Mouse (Mus musculus) MEL (cell line): ENCODE data around the gene Supt16. TPM values are rescaled to one million over a fixed set of nuclear protein-coding genes. Genes with fewer than 3 reads are reported as not detected.
A peak's percentile ranks its signal among the peaks of the same experiment; 100 is the strongest.

Experiments used
- DNase-seq: peaks from one replicate; pipeline ENCODE4 v3.0.0; 2011; ENCODE audit warnings: low read depth, low spot score
- H3K27ac ChIP-seq: 2 replicates; pipeline ENCODE4 v1.5.1; 2012; ENCODE audit warnings: low read depth, mild to moderate bottlenecking, control low read depth, low read length, moderate library complexity; ENCODE audit not compliant: control insufficient read depth
- H3K27me3 ChIP-seq, 2 experiments: fragments of 150-350 bp in 1 of 2; sonication (generic) in 1 of 2; 2 replicates each; pipeline ENCODE4 v1.6.1; 2012; ENCODE audit warnings: low read length in 2 of 2, mild to moderate bottlenecking in 2 of 2, improper control_type of control experiment in 1 of 2, moderate library complexity in 1 of 2; ENCODE audit not compliant: insufficient read depth in 2 of 2, control insufficient read depth in 1 of 2
- H3K36me3 ChIP-seq, 2 experiments: 2 replicates each; pipeline ENCODE4 v1.6.1; 2012 to 2014; ENCODE audit warnings: low read length in 2 of 2, improper control_type of control experiment in 1 of 2, inconsistent platforms in 1 of 2, mild to moderate bottlenecking in 1 of 2; ENCODE audit not compliant: insufficient read depth in 2 of 2, control insufficient read depth in 1 of 2
- H3K4me1 ChIP-seq, 2 experiments: fragments of 150-350 bp in 1 of 2; sonication (generic) in 1 of 2; 2 replicates each; pipeline ENCODE4 v1.6.1; 2012; ENCODE audit warnings: low read length in 2 of 2, improper control_type of control experiment in 1 of 2, mild to moderate bottlenecking in 1 of 2; ENCODE audit not compliant: insufficient read depth in 2 of 2, control insufficient read depth in 1 of 2
- H3K4me3 ChIP-seq, 2 experiments: fragments of 150-350 bp in 1 of 2; sonication (generic) in 1 of 2; 2 replicates each; pipeline ENCODE4 v1.5.1; 2012; ENCODE audit warnings: low read depth in 2 of 2, low read length in 2 of 2, mild to moderate bottlenecking in 2 of 2, moderate library complexity in 2 of 2, control low read depth in 1 of 2, improper control_type of control experiment in 1 of 2; ENCODE audit not compliant: control insufficient read depth in 1 of 2, insufficient read depth in 1 of 2
- H3K79me2 ChIP-seq: 2 replicates; pipeline ENCODE4 v1.6.1; 2012; ENCODE audit warnings: mild to moderate bottlenecking, low read length, moderate library complexity; ENCODE audit not compliant: control insufficient read depth, poor library complexity, insufficient read depth
- H3K9ac ChIP-seq: 2 replicates; pipeline ENCODE4 v1.6.1; 2012; ENCODE audit warnings: low read depth, mild to moderate bottlenecking, control low read depth, low read length, moderate library complexity; ENCODE audit not compliant: control insufficient read depth, poor library complexity, severe bottlenecking
- H3K9me3 ChIP-seq: fragments of 150-350 bp; sonication (generic); replicated peaks from 2 replicates; pipeline ENCODE4 v1.6.1; 2012; ENCODE audit warnings: mild to moderate bottlenecking, low read length, improper control_type of control experiment, moderate library complexity; ENCODE audit not compliant: insufficient read depth
- BHLHE40 ChIP-seq: IDR thresholded peaks from 2 replicates; pipeline ENCODE4 v1.6.1; 2012; ENCODE audit warnings: low read depth, mild to moderate bottlenecking, inconsistent platforms, low read length, improper control_type of control experiment, borderline replicate concordance
- CHD1 ChIP-seq: IDR thresholded peaks from 2 replicates; pipeline ENCODE4 v1.6.1; 2012; ENCODE audit warnings: low read depth, mild to moderate bottlenecking, inconsistent platforms, low read length, improper control_type of control experiment
- CHD2 ChIP-seq: IDR thresholded peaks from 2 replicates; pipeline ENCODE4 v1.6.1; 2011; ENCODE audit warnings: low read length, improper control_type of control experiment
- E2F4 ChIP-seq: IDR thresholded peaks from 2 replicates; pipeline ENCODE4 v1.6.1; 2011; ENCODE audit warnings: low read depth, low read length, improper control_type of control experiment, borderline replicate concordance
- ELF1 ChIP-seq: IDR thresholded peaks from 2 replicates; pipeline ENCODE4 v1.6.1; 2014; ENCODE audit warnings: low read depth, mild to moderate bottlenecking, inconsistent platforms, low read length, improper control_type of control experiment, moderate library complexity
- EP300 ChIP-seq, 2 experiments: IDR thresholded peaks; 2 replicates each; pipeline ENCODE4 v1.6.1; 2011; ENCODE audit warnings: improper control_type of control experiment in 2 of 2, low read length in 2 of 2, low read depth in 1 of 2, mild to moderate bottlenecking in 1 of 2
- ETS1 ChIP-seq: IDR thresholded peaks from 2 replicates; pipeline ENCODE4 v1.6.1; 2012; ENCODE audit warnings: low read depth, mild to moderate bottlenecking, inconsistent platforms, low read length, improper control_type of control experiment, moderate library complexity
- GABPA ChIP-seq: IDR thresholded peaks from 2 replicates; pipeline ENCODE4 v1.6.1; 2012; ENCODE audit warnings: low read depth, mild to moderate bottlenecking, inconsistent platforms, low read length, improper control_type of control experiment, moderate library complexity
- GATA1 ChIP-seq: IDR thresholded peaks from 2 replicates; pipeline ENCODE4 v1.6.1; 2011; ENCODE audit warnings: low read depth, low read length, improper control_type of control experiment
- HCFC1 ChIP-seq: IDR thresholded peaks from 2 replicates; pipeline ENCODE4 v1.6.1; 2012; ENCODE audit warnings: low read depth, mild to moderate bottlenecking, inconsistent platforms, low read length, improper control_type of control experiment, moderate library complexity
- JUND ChIP-seq: IDR thresholded peaks from 2 replicates; pipeline ENCODE4 v1.6.1; 2011; ENCODE audit warnings: low read depth, mild to moderate bottlenecking, improper control_type of control experiment, low read length
- MAFK ChIP-seq: IDR thresholded peaks from 2 replicates; pipeline ENCODE4 v1.6.1; 2011; ENCODE audit warnings: low read depth, mild to moderate bottlenecking, low read length, improper control_type of control experiment, borderline replicate concordance
- MAX ChIP-seq: IDR thresholded peaks from 2 replicates; pipeline ENCODE4 v1.6.1; 2011; ENCODE audit warnings: low read length, improper control_type of control experiment
- MAZ ChIP-seq: IDR thresholded peaks from 2 replicates; pipeline ENCODE4 v1.6.1; 2012; ENCODE audit warnings: low read depth, mild to moderate bottlenecking, inconsistent platforms, low read length, improper control_type of control experiment
- MEF2A ChIP-seq: IDR thresholded peaks from 2 replicates; pipeline ENCODE4 v1.6.1; 2014; ENCODE audit warnings: low read depth, mild to moderate bottlenecking, inconsistent platforms, low read length, improper control_type of control experiment; ENCODE audit not compliant: poor library complexity, insufficient replicate concordance, severe bottlenecking; ENCODE audit errors: extremely low read depth
- MYB ChIP-seq: IDR thresholded peaks from 2 replicates; pipeline ENCODE4 v1.6.1; 2011; ENCODE audit warnings: mild to moderate bottlenecking, low read depth, low read length, improper control_type of control experiment
- MYC ChIP-seq: IDR thresholded peaks from 2 replicates; pipeline ENCODE4 v1.6.1; 2011; ENCODE audit warnings: low read depth, mild to moderate bottlenecking, low read length, improper control_type of control experiment, moderate library complexity
- NELFE ChIP-seq: IDR thresholded peaks from 2 replicates; pipeline ENCODE4 v1.6.1; 2011; ENCODE audit warnings: low read depth, low read length, improper control_type of control experiment
- NRF1 ChIP-seq: IDR thresholded peaks from 2 replicates; pipeline ENCODE4 v1.6.1; 2014; ENCODE audit warnings: low read depth, mild to moderate bottlenecking, inconsistent platforms, low read length, improper control_type of control experiment, moderate library complexity; ENCODE audit not compliant: poor library complexity, insufficient read depth, severe bottlenecking
- POLR2A ChIP-seq, 2 experiments: IDR thresholded peaks; 2 replicates each; pipeline ENCODE4 v1.6.1; 2011 to 2012; ENCODE audit warnings: low read length in 2 of 2, mild to moderate bottlenecking in 2 of 2, control low read depth in 1 of 2, improper control_type of control experiment in 1 of 2, low read depth in 1 of 2, moderate library complexity in 1 of 2; ENCODE audit not compliant: control insufficient read depth in 1 of 2, insufficient read depth in 1 of 2, poor library complexity in 1 of 2
- POLR2AphosphoS2 ChIP-seq: IDR thresholded peaks from 2 replicates; pipeline ENCODE4 v1.6.1; 2011; ENCODE audit warnings: low read length, improper control_type of control experiment
- POLR2AphosphoS5 ChIP-seq: IDR thresholded peaks from 2 replicates; pipeline ENCODE4 v1.6.1; 2012; ENCODE audit warnings: low read depth, borderline replicate concordance, mild to moderate bottlenecking, inconsistent platforms, low read length, moderate library complexity, mixed read lengths
- RAD21 ChIP-seq: IDR thresholded peaks from 2 replicates; pipeline ENCODE4 v1.6.1; 2011; ENCODE audit warnings: mild to moderate bottlenecking, low read depth, low read length, improper control_type of control experiment
- RCOR1 ChIP-seq: IDR thresholded peaks from 2 replicates; pipeline ENCODE4 v1.6.1; 2012; ENCODE audit warnings: low read depth, mild to moderate bottlenecking, inconsistent platforms, low read length, improper control_type of control experiment
- SIN3A ChIP-seq: IDR thresholded peaks from 2 replicates; pipeline ENCODE4 v1.6.1; 2012; ENCODE audit warnings: low read length, improper control_type of control experiment, inconsistent platforms
- SMC3 ChIP-seq: IDR thresholded peaks from 2 replicates; pipeline ENCODE4 v1.6.1; 2011; ENCODE audit warnings: low read depth, low read length, improper control_type of control experiment
- TAL1 ChIP-seq: IDR thresholded peaks from 2 replicates; pipeline ENCODE4 v1.6.1; 2012; ENCODE audit warnings: mild to moderate bottlenecking, inconsistent platforms, low read length, moderate library complexity, mixed read lengths
- TBP ChIP-seq: IDR thresholded peaks from 2 replicates; pipeline ENCODE4 v1.8.0; 2011; ENCODE audit warnings: low read depth, low read length, improper control_type of control experiment
- UBTF ChIP-seq: IDR thresholded peaks from 2 replicates; pipeline ENCODE4 v1.6.1; 2012; ENCODE audit warnings: low read depth, mild to moderate bottlenecking, inconsistent platforms, low read length, improper control_type of control experiment, moderate library complexity, borderline replicate concordance; ENCODE audit not compliant: insufficient read depth
- USF1 ChIP-seq: IDR thresholded peaks from 2 replicates; pipeline ENCODE4 v1.6.1; 2014; ENCODE audit warnings: low read depth, mild to moderate bottlenecking, inconsistent platforms, low read length, improper control_type of control experiment, moderate library complexity
- USF2 ChIP-seq, 2 experiments: IDR thresholded peaks; 2 replicates each; pipeline ENCODE4 v1.6.1; 2011 to 2012; ENCODE audit warnings: improper control_type of control experiment in 2 of 2, low read length in 2 of 2, borderline replicate concordance in 1 of 2, inconsistent platforms in 1 of 2, low read depth in 1 of 2, mild to moderate bottlenecking in 1 of 2; ENCODE audit not compliant: insufficient read depth in 1 of 2
- ZC3H11A ChIP-seq: IDR thresholded peaks from 2 replicates; pipeline ENCODE4 v1.6.1; 2012; ENCODE audit warnings: low read depth, mild to moderate bottlenecking, inconsistent platforms, low read length, improper control_type of control experiment
- ZKSCAN1 ChIP-seq: IDR thresholded peaks from 2 replicates; pipeline ENCODE4 v1.6.1; 2012; ENCODE audit warnings: low read depth, mild to moderate bottlenecking, inconsistent platforms, low read length, improper control_type of control experiment, moderate library complexity
- ZMIZ1 ChIP-seq: IDR thresholded peaks from 2 replicates; pipeline ENCODE4 v1.6.1; 2012; ENCODE audit warnings: low read depth, mild to moderate bottlenecking, inconsistent platforms, low read length, improper control_type of control experiment, moderate library complexity
- ZNF384 ChIP-seq: IDR thresholded peaks from 2 replicates; pipeline ENCODE4 v1.6.1; 2012; ENCODE audit warnings: low read depth, mild to moderate bottlenecking, inconsistent platforms, low read length, improper control_type of control experiment
- polyA plus RNA-seq, 2 experiments: library from polyadenylated mRNA; stranded (reverse) in 1 of 2; unstranded in 1 of 2; fragments of >175 nt in 1 of 2; fragments of >200 nt in 1 of 2; gene quantifications; 2 replicates each; pipeline versions ENCODE4 v1.2.1 to v1.2.4; 2012; ENCODE audit warnings: low replicate concordance in 2 of 2, low read depth in 1 of 2; ENCODE audit not compliant: insufficient read length in 2 of 2, insufficient read depth in 1 of 2, missing spikeins in 1 of 2
- total RNA-seq: library from RNA; depleted of rRNA; stranded (reverse); fragments of 300-350 nt; gene quantifications from 2 replicates; pipeline ENCODE4 v1.2.3, GENCODE M21; 2012

Gene Supt16
- total and polyA plus RNA-seq, 3 experiments, result 87.1 to 145 (median 114) TPM

GRCm38 (mm10) chr14:52244041-52244689 lies 46.9 kb upstream of the Supt16 start (continued):
- TF ChIP-seq E2F4 (no peak), ZKSCAN1 (no peak)

- H3K9ac ChIP-seq, result no peak overlapping the region
- H3K4me3 ChIP-seq, result no peak overlapping the region
- DNase-seq, result peak; percentile 46
- H3K4me1 ChIP-seq, result peaks cover 6 to 19% of the 10 kb centered on the region in 2 experiments
- no peaks in the 10 kb centered on the region for H3K27me3 ChIP-seq
- peak overlapping the region; percentile 27 for H3K27ac ChIP-seq
- H3K36me3 ChIP-seq, result peaks cover 15 to 26% of the 10 kb centered on the region in 2 experiments
- no peaks in the 10 kb centered on the region for H3K9me3 ChIP-seq
- peaks cover 19% of the 10 kb centered on the region for H3K79me2 ChIP-seq
- TF ChIP-seq SMC3 (no peak), POLR2A (IDR thresholded peaks at IDR 0.05; ENCODE audit: control insufficient read depth in 1 of 2, insufficient read depth in 1 of 2, low read depth in 1 of 2, low read length in 2 of 2, poor library complexity in 1 of 2) (no peak), MAX (no peak), ZNF384 (no peak), TBP (no peak), GABPA (no peak), MAFK (no peak), HCFC1 (no peak), ETS1 (peak; percentile 42; the same call in 1 of the 2 replicates), ELF1 (peak; percentile 55; the same call in 1 of the 2 replicates), USF2 (IDR thresholded peaks at IDR 0.05; ENCODE audit: borderline replicate concordance in 1 of 2, insufficient read depth in 1 of 2, low read depth in 1 of 2, low read length in 2 of 2) (no peak), ZKSCAN1 (no peak), RCOR1 (peak; percentile 57), MAZ (no peak), USF1 (no peak), NRF1 (no peak), MEF2A (no peak), CHD2 (no peak), UBTF (no peak), MYB (no peak), ZC3H11A (no peak), SIN3A (peak; percentile 74), ZMIZ1 (no peak), NELFE (no peak), TAL1 (peak; percentile 10; the same call in 1 of the 2 replicates), JUND (no peak), CHD1 (no peak), POLR2AphosphoS2 (no peak), GATA1 (peak; percentile 96), EP300 (IDR thresholded peaks at IDR 0.05; ENCODE audit: low read depth in 1 of 2, low read length in 2 of 2) (peak; percentile 67 to 78), BHLHE40 (no peak), POLR2AphosphoS5 (no peak), E2F4 (no peak), RAD21 (no peak), MYC (no peak)
Observed at GRCm38 (mm10) chr14:52236216-52236615, 39.0 kb upstream of the Supt16 start.
